Mouse (Mus musculus): ENCODE measurements around the gene Art4. TPM values are rescaled to one million over a fixed set of nuclear protein-coding genes. Genes with fewer than 3 reads are reported as not detected.

Gene Art4
- total and polyA plus RNA-seq, 3 experiments: 1.7 to 30.5 (median 27.8) TPM

DNA sequence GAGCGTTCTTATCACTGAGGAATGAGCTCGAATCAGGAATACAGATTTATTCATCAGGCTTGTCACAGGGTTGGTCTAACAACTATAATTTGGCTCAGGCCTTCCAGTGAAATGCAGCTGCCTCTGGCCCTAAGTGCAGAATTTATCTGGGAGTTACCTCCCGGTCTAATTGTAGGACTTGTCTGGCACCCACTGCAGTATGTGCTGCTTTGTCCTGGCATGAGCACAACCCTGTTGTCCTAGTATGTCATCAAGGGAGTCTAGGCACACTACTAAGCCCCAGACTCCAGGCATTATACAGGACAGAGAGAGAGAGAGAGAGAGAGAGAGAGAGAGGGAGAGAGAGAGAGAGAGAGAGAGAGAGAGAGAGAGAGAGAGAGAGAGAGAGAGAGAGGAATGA, 20.2 kb downstream of the Art4 start:
- ATAC-seq (ENCODE audit: extremely low read depth, insufficient number of reproducible peaks, low FRiP score, poor library complexity, severe bottlenecking) (no peak), DNase-seq (ENCODE audit: low spot score) (no peak)
- TF ChIP-seq GATA2 (IDR thresholded peaks at IDR 0.05; ENCODE audit: borderline replicate concordance, low read depth, low read length): no peak
- TF ChIP-seq TAL1 (conservative IDR thresholded peaks at IDR 0.05; ENCODE audit: low read depth, low read length): no peak
- TF ChIP-seq GATA1 (IDR thresholded peaks at IDR 0.05; ENCODE audit: borderline replicate concordance, low read length): no peak
- TF ChIP-seq CTCF (IDR thresholded peaks at IDR 0.05; ENCODE audit: low read depth, low read length): no peak
- Histone ChIP-seq H3K9me3 (replicated peaks) (peaks cover 4% of the 10 kb centered on the region), H3K27me3 (ENCODE audit: insufficient read depth, low read length) (peaks cover 4% of the 10 kb centered on the region), H3K4me1 (ENCODE audit: insufficient read depth, low read depth, low read length) (peaks cover 2% of the 10 kb centered on the region; the same call in 1 of the 2 replicates), H3K36me3 (replicated peaks) (no peaks in the 10 kb centered on the region), H3K4me3 (ENCODE audit: low read depth, low read length) (no peak overlapping the region)

DNA sequence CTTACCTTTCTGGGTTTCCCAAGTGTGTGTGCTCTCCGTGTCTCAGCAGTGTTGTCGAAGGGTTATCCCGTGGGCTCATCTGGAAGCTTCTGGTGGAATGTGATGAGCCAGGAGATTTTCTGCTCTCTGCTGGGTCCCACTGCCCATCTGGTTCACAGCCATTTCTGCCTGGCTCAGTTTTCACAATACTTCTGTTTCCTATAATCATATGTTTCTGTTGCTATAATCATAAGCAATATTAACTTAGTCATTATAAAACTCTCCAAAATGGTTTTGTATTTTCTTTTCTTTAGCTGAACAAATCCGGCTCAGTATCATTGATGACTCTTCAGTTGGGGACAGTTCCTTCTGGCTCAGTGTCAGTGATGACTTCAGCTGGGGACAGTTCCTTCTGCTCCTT, 22.2 kb downstream of the Art4 start, which contains the start of gene Smco3:
TSS of gene Smco3 (minus strand) at position 101 of the 400 bp plus-strand sequence.
- H3K36me3 ChIP-seq (replicated peaks): no peaks in the 10 kb centered on the region
- DNase-seq (ENCODE audit: low spot score): no peak
- peaks cover 10% of the 10 kb centered on the region; the same call in 1 of the 2 replicates for H3K4me1 ChIP-seq (ENCODE audit: insufficient read depth, low read depth, low read length)
- H3K27me3 ChIP-seq (ENCODE audit: insufficient read depth, low read length): peaks cover 4% of the 10 kb centered on the region
- no peak for ATAC-seq (ENCODE audit: extremely low read depth, insufficient number of reproducible peaks, low FRiP score, poor library complexity, severe bottlenecking)
- H3K9me3 ChIP-seq (replicated peaks): peaks cover 4% of the 10 kb centered on the region
- no peak for TF ChIP-seq TAL1 (conservative IDR thresholded peaks at IDR 0.05; ENCODE audit: low read depth, low read length)
- TF ChIP-seq GATA2 (IDR thresholded peaks at IDR 0.05; ENCODE audit: borderline replicate concordance, low read depth, low read length): no peak
- no peak for TF ChIP-seq CTCF (IDR thresholded peaks at IDR 0.05; ENCODE audit: low read depth, low read length)
- no peak for TF ChIP-seq GATA1 (IDR thresholded peaks at IDR 0.05; ENCODE audit: borderline replicate concordance, low read length)
- TF ChIP-seq POLR2AphosphoS5 (IDR thresholded peaks at IDR 0.05; ENCODE audit: insufficient replicate concordance, low read depth, low read length): no peak
- no peak within 1 kb of the TSS for H3K4me3 ChIP-seq (ENCODE audit: low read depth, low read length)

DNA sequence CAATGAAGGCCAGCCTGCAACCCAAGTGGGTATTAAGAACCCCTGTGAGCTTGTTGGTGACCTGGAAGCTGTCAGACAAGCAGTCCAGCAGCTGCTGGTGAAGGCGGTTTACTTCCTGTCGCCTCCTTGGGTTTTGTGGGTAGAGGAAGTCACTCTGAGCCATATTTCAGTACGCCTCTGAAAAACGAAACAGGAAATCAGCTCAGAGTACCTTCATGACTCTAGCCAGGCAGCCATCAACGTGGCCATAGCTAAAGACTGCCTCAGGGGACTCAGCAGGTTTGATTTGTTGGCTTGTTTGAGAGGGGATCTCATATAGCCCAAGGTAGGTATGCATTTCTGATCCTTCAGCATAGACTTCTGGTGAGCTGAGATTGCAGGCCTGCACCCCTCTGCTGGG, 25.8 kb downstream of the Art4 start:
- H3K27me3 ChIP-seq (ENCODE audit: insufficient read depth, low read length): peaks cover 4% of the 10 kb centered on the region
- DNase-seq (ENCODE audit: low spot score): no peak
- H3K4me3 ChIP-seq (ENCODE audit: low read depth, low read length): no peak overlapping the region
- no peak for ATAC-seq (ENCODE audit: extremely low read depth, insufficient number of reproducible peaks, low FRiP score, poor library complexity, severe bottlenecking)
- no peaks in the 10 kb centered on the region for H3K36me3 ChIP-seq (replicated peaks)
- peaks cover 18% of the 10 kb centered on the region for H3K4me1 ChIP-seq (ENCODE audit: insufficient read depth, low read depth, low read length)
- TF ChIP-seq GATA1 (IDR thresholded peaks at IDR 0.05; ENCODE audit: borderline replicate concordance, low read length) (no peak), TAL1 (conservative IDR thresholded peaks at IDR 0.05; ENCODE audit: low read depth, low read length) (no peak), POLR2AphosphoS5 (IDR thresholded peaks at IDR 0.05; ENCODE audit: insufficient replicate concordance, low read depth, low read length) (no peak), CTCF (IDR thresholded peaks at IDR 0.05; ENCODE audit: low read depth, low read length) (no peak), GATA2 (IDR thresholded peaks at IDR 0.05; ENCODE audit: borderline replicate concordance, low read depth, low read length) (no peak)
- no peaks in the 10 kb centered on the region for H3K9me3 ChIP-seq (replicated peaks)

DNA sequence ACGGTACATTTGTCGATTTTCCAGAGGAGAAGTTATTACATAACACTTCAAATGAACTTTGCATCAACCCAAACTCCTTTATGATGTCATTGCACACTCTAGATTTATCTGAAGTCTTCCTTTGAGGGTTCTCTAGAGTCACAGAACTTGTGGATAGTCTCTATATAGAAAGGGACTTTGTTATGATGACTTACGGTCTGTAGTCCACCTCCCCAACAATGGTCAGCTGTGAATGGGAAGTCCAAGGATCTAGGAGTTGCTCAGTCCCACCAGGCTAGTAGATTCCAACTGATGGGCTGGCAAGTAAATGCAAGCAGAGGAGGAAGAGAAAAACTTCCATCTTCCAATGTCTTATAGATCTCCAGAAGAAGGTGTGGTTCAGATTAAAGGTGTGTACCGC, 28.9 kb downstream of the Art4 start:
- Histone ChIP-seq H3K4me1 (ENCODE audit: insufficient read depth, low read depth, low read length) (peaks cover 32% of the 10 kb centered on the region), H3K36me3 (replicated peaks) (peaks cover 20% of the 10 kb centered on the region), H3K27me3 (ENCODE audit: insufficient read depth, low read length) (no peaks in the 10 kb centered on the region), H3K9me3 (replicated peaks) (no peaks in the 10 kb centered on the region), H3K4me3 (ENCODE audit: low read depth, low read length) (peak overlapping the region; percentile 68)
- ATAC-seq (ENCODE audit: extremely low read depth, insufficient number of reproducible peaks, low FRiP score, poor library complexity, severe bottlenecking) (no peak), DNase-seq (ENCODE audit: low spot score) (no peak)
- TF ChIP-seq GATA1 (IDR thresholded peaks at IDR 0.05; ENCODE audit: borderline replicate concordance, low read length) (no peak), CTCF (IDR thresholded peaks at IDR 0.05; ENCODE audit: low read depth, low read length) (no peak), GATA2 (IDR thresholded peaks at IDR 0.05; ENCODE audit: borderline replicate concordance, low read depth, low read length) (no peak), POLR2AphosphoS5 (IDR thresholded peaks at IDR 0.05; ENCODE audit: insufficient replicate concordance, low read depth, low read length) (no peak), TAL1 (conservative IDR thresholded peaks at IDR 0.05; ENCODE audit: low read depth, low read length) (no peak)

DNA sequence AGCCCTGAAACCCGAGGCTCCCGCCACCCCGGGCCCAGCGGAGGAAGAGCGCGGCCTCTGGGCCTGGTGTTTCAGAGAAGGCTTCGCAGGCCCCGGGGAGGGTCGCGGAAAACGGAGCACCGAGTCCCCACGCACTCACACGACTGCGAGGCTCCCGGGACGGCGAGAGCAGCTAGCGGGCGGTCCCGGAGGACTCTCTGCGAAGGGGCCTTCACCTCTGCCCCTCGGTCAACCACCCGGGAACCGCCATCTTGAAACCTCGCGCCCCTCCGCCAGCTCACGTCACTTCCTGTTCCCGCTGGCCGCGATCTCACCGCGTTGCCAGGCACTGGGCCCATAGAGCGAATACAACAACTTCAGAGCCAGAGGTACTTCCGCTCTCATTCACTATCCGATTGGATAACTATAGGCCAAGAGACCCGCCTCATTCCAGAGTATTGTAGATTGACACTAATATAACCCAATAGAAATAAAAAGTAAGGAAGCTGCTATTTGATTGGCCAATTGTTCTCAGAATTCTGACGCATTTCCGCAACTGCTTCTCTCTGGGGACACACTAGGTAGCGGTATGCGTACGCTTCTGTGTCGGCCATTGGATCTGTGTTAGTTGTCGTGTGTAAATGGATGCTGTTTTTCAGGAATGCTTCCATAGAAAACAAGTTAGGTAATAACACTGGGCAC, 29.5 kb downstream of the Art4 start, which contains the start of gene Wbp11:
TSS of gene Wbp11 (minus strand) at position 353 of the 681 bp plus-strand sequence.
- peak; percentile 91 for DNase-seq (ENCODE audit: low spot score)
- H3K36me3 ChIP-seq (replicated peaks): peaks cover 22% of the 10 kb centered on the region
- H3K4me3 ChIP-seq (ENCODE audit: low read depth, low read length): peak within 1 kb of the TSS; percentile 93
- H3K4me1 ChIP-seq (ENCODE audit: insufficient read depth, low read depth, low read length): peaks cover 32% of the 10 kb centered on the region
- no peaks in the 10 kb centered on the region for H3K27me3 ChIP-seq (ENCODE audit: insufficient read depth, low read length)
- H3K9me3 ChIP-seq (replicated peaks): no peaks in the 10 kb centered on the region
- TF ChIP-seq CTCF (IDR thresholded peaks at IDR 0.05; ENCODE audit: low read depth, low read length): no peak
- no peak for TF ChIP-seq POLR2AphosphoS5 (IDR thresholded peaks at IDR 0.05; ENCODE audit: insufficient replicate concordance, low read depth, low read length)
- no peak for TF ChIP-seq GATA1 (IDR thresholded peaks at IDR 0.05; ENCODE audit: borderline replicate concordance, low read length)
- peak; percentile 99 for ATAC-seq (ENCODE audit: extremely low read depth, insufficient number of reproducible peaks, low FRiP score, poor library complexity, severe bottlenecking)

DNA sequence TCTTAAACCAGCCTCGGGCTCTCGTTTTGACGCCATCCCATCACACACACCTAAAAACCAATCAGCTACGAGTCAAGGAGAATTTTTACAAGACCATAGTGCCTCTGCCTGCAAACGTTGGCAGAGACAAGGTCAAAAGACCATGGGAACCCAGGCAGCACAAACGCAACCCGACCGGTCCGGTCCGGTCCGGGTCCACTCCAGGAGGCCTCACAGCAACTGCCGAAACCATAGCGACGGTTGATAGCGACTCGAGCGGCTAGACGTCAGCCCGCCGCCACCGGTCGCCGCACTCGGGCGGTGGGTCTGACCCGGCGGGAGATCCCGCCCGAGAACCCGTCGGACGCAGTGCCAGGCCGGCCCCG, 30.0 kb downstream of the Art4 start, which contains the start of gene BC049715:
TSS of gene BC049715 (plus strand) at position 111 of the 365 bp plus-strand sequence.
- TF ChIP-seq TAL1 (conservative IDR thresholded peaks at IDR 0.05; ENCODE audit: low read depth, low read length) (no peak), CTCF (IDR thresholded peaks at IDR 0.05; ENCODE audit: low read depth, low read length) (no peak)
- H3K4me3 ChIP-seq (ENCODE audit: low read depth, low read length): peak within 1 kb of the TSS; percentile 93
- no peak for DNase-seq (ENCODE audit: low spot score)
- H3K4me1 ChIP-seq (ENCODE audit: insufficient read depth, low read depth, low read length): peaks cover 33% of the 10 kb centered on the region
- ATAC-seq (ENCODE audit: extremely low read depth, insufficient number of reproducible peaks, low FRiP score, poor library complexity, severe bottlenecking): no peak
- H3K9me3 ChIP-seq (replicated peaks): no peaks in the 10 kb centered on the region
- H3K36me3 ChIP-seq (replicated peaks): peaks cover 27% of the 10 kb centered on the region
- no peaks in the 10 kb centered on the region for H3K27me3 ChIP-seq (ENCODE audit: insufficient read depth, low read length)

Data from G1E (cell line).